Mouse (Mus musculus): ENCODE measurements around the gene Maml3. TPM values are rescaled to one million over a fixed set of nuclear protein-coding genes. Genes with fewer than 3 reads are reported as not detected.

Maml3 gene
- total and polyA plus RNA-seq, 3 experiments: 0.81 to 1.8 (median 0.98) TPM

- dilution Hi-C loops (cut with MboI; ENCODE audit: extremely low pct_ligation_motif_present, extremely low pct_unique_long_range_greater_than_20kb, low sequenced_read_pairs): no loop called here
These were observed 35.3 kb upstream of the Maml3 start for GRCm38 (mm10) chr3:52140162-52140561.

GRCm38 (mm10) chr3:52125421-52125820 is 20.5 kb upstream of the Maml3 start:
- Histone ChIP-seq H3K4me3 (replicated peaks in 1 of 3; ENCODE audit: low read depth in 2 of 3, low read length in 2 of 3, poor library complexity in 1 of 3) (no peak overlapping the region), H3K4me1 (ENCODE audit: control insufficient read depth in 1 of 2, insufficient read depth in 2 of 2) (no peaks in the 10 kb centered on the region), H3K36me3 (replicated peaks in 1 of 2; ENCODE audit: control insufficient read depth in 1 of 2, insufficient read depth in 1 of 2, low read length in 1 of 2) (no peaks in the 10 kb centered on the region), H3K27ac (ENCODE audit: insufficient read depth, low read depth) (no peak overlapping the region), H3K4me2 (ENCODE audit: insufficient read depth, low read depth, poor library complexity, severe bottlenecking) (no peak overlapping the region), H3K79me2 (replicated peaks; ENCODE audit: control insufficient read depth, extremely low read depth, insufficient read depth, poor library complexity, severe bottlenecking) (no peaks in the 10 kb centered on the region), H3K27me3 (replicated peaks) (no peaks in the 10 kb centered on the region), H3K9me3 (replicated peaks; ENCODE audit: low read length) (no peaks in the 10 kb centered on the region), H3K9ac (ENCODE audit: insufficient read depth, low read depth) (no peak overlapping the region)
- dilution Hi-C loops (cut with MboI; ENCODE audit: extremely low pct_ligation_motif_present, extremely low pct_unique_long_range_greater_than_20kb, low sequenced_read_pairs) (no loop called here), in situ Hi-C loops (cut with MboI; ENCODE audit: low pct_ligation_motif_present, low pct_unique_long_range_greater_than_20kb, low sequenced_read_pairs) (no loop called here)
- no peak for TF ChIP-seq GABPA (IDR thresholded peaks at IDR 0.05; ENCODE audit: insufficient replicate concordance, low read depth, low read length)
- no peak for TF ChIP-seq RCOR1 (conservative IDR thresholded peaks at IDR 0.05; ENCODE audit: low read depth, low read length)
- TF ChIP-seq TCF12 (IDR thresholded peaks at IDR 0.05; ENCODE audit: low read depth, low read length): no peak
- TF ChIP-seq JUN (IDR thresholded peaks at IDR 0.05; ENCODE audit: insufficient read depth, low read depth, low read length): no peak
- TF ChIP-seq ZKSCAN1 (IDR thresholded peaks at IDR 0.05; ENCODE audit: borderline replicate concordance, low read depth, low read length): no peak
- TF ChIP-seq SIN3A (IDR thresholded peaks at IDR 0.05; ENCODE audit: low read length): no peak
- no peak for TF ChIP-seq PAX5 (IDR thresholded peaks at IDR 0.05; ENCODE audit: low read length)
- TF ChIP-seq JUND (conservative IDR thresholded peaks at IDR 0.05; ENCODE audit: low read depth, low read length): no peak
- TF ChIP-seq UBTF (IDR thresholded peaks at IDR 0.05; ENCODE audit: low read depth, low read length): no peak
- TF ChIP-seq POLR2AphosphoS2 (IDR thresholded peaks at IDR 0.05; ENCODE audit: low read depth, low read length): no peak
- TF ChIP-seq TBP (conservative IDR thresholded peaks at IDR 0.05; ENCODE audit: low read depth, low read length): no peak
- TF ChIP-seq MEF2A (IDR thresholded peaks at IDR 0.05; ENCODE audit: borderline replicate concordance, low read depth, low read length): no peak
- no peak for TF ChIP-seq HCFC1 (IDR thresholded peaks at IDR 0.05; ENCODE audit: low read depth, low read length)
- no peak for TF ChIP-seq SMC3 (IDR thresholded peaks at IDR 0.05; ENCODE audit: low read depth, low read length)
- no peak for TF ChIP-seq USF2 (conservative IDR thresholded peaks at IDR 0.05; ENCODE audit: low read depth, low read length)
- TF ChIP-seq BHLHE40 (IDR thresholded peaks at IDR 0.05; ENCODE audit: low read depth, low read length): no peak
- TF ChIP-seq MAZ (IDR thresholded peaks at IDR 0.05; ENCODE audit: low read depth, low read length): no peak
- TF ChIP-seq USF1 (IDR thresholded peaks at IDR 0.05; ENCODE audit: low read depth, low read length): no peak
- TF ChIP-seq EP300 (IDR thresholded peaks at IDR 0.05; ENCODE audit: low read length): no peak
- no peak for TF ChIP-seq POLR2A (IDR thresholded peaks at IDR 0.05; ENCODE audit: low read depth, low read length)
- DNase-seq (ENCODE audit: extremely low read depth): no peak

More at GRCm38 (mm10) chr3:52140162-52140561, 35.3 kb upstream of the Maml3 start:
- H3K4me2 ChIP-seq (ENCODE audit: insufficient read depth, low read depth, poor library complexity, severe bottlenecking): no peak overlapping the region
- no peak overlapping the region for H3K4me3 ChIP-seq (replicated peaks in 1 of 3; ENCODE audit: low read depth in 2 of 3, low read length in 2 of 3, poor library complexity in 1 of 3)
- no peaks in the 10 kb centered on the region for H3K9me3 ChIP-seq (replicated peaks; ENCODE audit: low read length)
- no peaks in the 10 kb centered on the region for H3K4me1 ChIP-seq (ENCODE audit: control insufficient read depth in 1 of 2, insufficient read depth in 2 of 2)
- no peak overlapping the region for H3K9ac ChIP-seq (ENCODE audit: insufficient read depth, low read depth)
- in situ Hi-C loops (cut with MboI; ENCODE audit: low pct_ligation_motif_present, low pct_unique_long_range_greater_than_20kb, low sequenced_read_pairs): no loop called here
- no peaks in the 10 kb centered on the region for H3K79me2 ChIP-seq (replicated peaks; ENCODE audit: control insufficient read depth, extremely low read depth, insufficient read depth, poor library complexity, severe bottlenecking)
- no peak overlapping the region for H3K27ac ChIP-seq (ENCODE audit: insufficient read depth, low read depth)
- DNase-seq (ENCODE audit: extremely low read depth): no peak
- H3K36me3 ChIP-seq (replicated peaks in 1 of 2; ENCODE audit: control insufficient read depth in 1 of 2, insufficient read depth in 1 of 2, low read length in 1 of 2): no peaks in the 10 kb centered on the region
- H3K27me3 ChIP-seq (replicated peaks): no peaks in the 10 kb centered on the region
- TF ChIP-seq UBTF (IDR thresholded peaks at IDR 0.05; ENCODE audit: low read depth, low read length) (no peak), CHD2 (IDR thresholded peaks at IDR 0.05; ENCODE audit: low read length) (no peak), SIN3A (IDR thresholded peaks at IDR 0.05; ENCODE audit: low read length) (no peak), ZC3H11A (IDR thresholded peaks at IDR 0.05; ENCODE audit: low read depth, low read length) (no peak), E2F4 (IDR thresholded peaks at IDR 0.05; ENCODE audit: insufficient replicate concordance, low read depth, low read length) (no peak), TCF12 (IDR thresholded peaks at IDR 0.05; ENCODE audit: low read depth, low read length) (no peak), KAT2A (IDR thresholded peaks at IDR 0.05; ENCODE audit: insufficient replicate concordance, low read length) (no peak), POLR2AphosphoS2 (IDR thresholded peaks at IDR 0.05; ENCODE audit: low read depth, low read length) (no peak), MXI1 (IDR thresholded peaks at IDR 0.05; ENCODE audit: low read depth, low read length) (no peak), ELF1 (IDR thresholded peaks at IDR 0.05; ENCODE audit: low read depth, low read length) (no peak), PAX5 (IDR thresholded peaks at IDR 0.05; ENCODE audit: low read length) (no peak), HCFC1 (IDR thresholded peaks at IDR 0.05; ENCODE audit: low read depth, low read length) (no peak), RAD21 (IDR thresholded peaks at IDR 0.05; ENCODE audit: low read depth, low read length) (no peak), SMC3 (IDR thresholded peaks at IDR 0.05; ENCODE audit: low read depth, low read length) (no peak), TBP (conservative IDR thresholded peaks at IDR 0.05; ENCODE audit: low read depth, low read length) (no peak), BHLHE40 (IDR thresholded peaks at IDR 0.05; ENCODE audit: low read depth, low read length) (no peak)

Measured in CH12.LX (cell line).